Mouse (Mus musculus) MEL (cell line): Measurements from ENCODE around the gene Grtp1.

Source experiments
- CTCF ChIP-seq, 3 experiments: IDR thresholded peaks in 2 of 3; conservative IDR thresholded peaks in 1 of 3; 2 replicates each; pipeline ENCODE4 v1.5.1; 2011 to 2012; ENCODE audit warnings: low read length in 3 of 3, low read depth in 2 of 3, mild to moderate bottlenecking in 2 of 3, improper control_type of control experiment in 1 of 3, inconsistent platforms in 1 of 3, mixed read lengths in 1 of 3, moderate library complexity in 1 of 3; ENCODE audit not compliant: control insufficient read depth in 1 of 3, insufficient read depth in 1 of 3, poor library complexity in 1 of 3, severe bottlenecking in 1 of 3
- EP300 ChIP-seq, 2 experiments: IDR thresholded peaks; 2 replicates each; pipeline ENCODE4 v1.6.1; 2011; ENCODE audit warnings: improper control_type of control experiment in 2 of 2, low read length in 2 of 2, low read depth in 1 of 2, mild to moderate bottlenecking in 1 of 2
- HCFC1 ChIP-seq: IDR thresholded peaks from 2 replicates; pipeline ENCODE4 v1.6.1; 2012; ENCODE audit warnings: low read depth, mild to moderate bottlenecking, inconsistent platforms, low read length, improper control_type of control experiment, moderate library complexity
- JUND ChIP-seq: IDR thresholded peaks from 2 replicates; pipeline ENCODE4 v1.6.1; 2011; ENCODE audit warnings: low read depth, mild to moderate bottlenecking, improper control_type of control experiment, low read length
- MAX ChIP-seq: IDR thresholded peaks from 2 replicates; pipeline ENCODE4 v1.6.1; 2011; ENCODE audit warnings: low read length, improper control_type of control experiment
- POLR2A ChIP-seq, 2 experiments: IDR thresholded peaks; 2 replicates each; pipeline ENCODE4 v1.6.1; 2011 to 2012; ENCODE audit warnings: low read length in 2 of 2, mild to moderate bottlenecking in 2 of 2, control low read depth in 1 of 2, improper control_type of control experiment in 1 of 2, low read depth in 1 of 2, moderate library complexity in 1 of 2; ENCODE audit not compliant: control insufficient read depth in 1 of 2, insufficient read depth in 1 of 2, poor library complexity in 1 of 2
- POLR2AphosphoS2 ChIP-seq: IDR thresholded peaks from 2 replicates; pipeline ENCODE4 v1.6.1; 2011; ENCODE audit warnings: low read length, improper control_type of control experiment
- TAL1 ChIP-seq: IDR thresholded peaks from 2 replicates; pipeline ENCODE4 v1.6.1; 2012; ENCODE audit warnings: mild to moderate bottlenecking, inconsistent platforms, low read length, moderate library complexity, mixed read lengths
- USF1 ChIP-seq: IDR thresholded peaks from 2 replicates; pipeline ENCODE4 v1.6.1; 2014; ENCODE audit warnings: low read depth, mild to moderate bottlenecking, inconsistent platforms, low read length, improper control_type of control experiment, moderate library complexity
- ZMIZ1 ChIP-seq: IDR thresholded peaks from 2 replicates; pipeline ENCODE4 v1.6.1; 2012; ENCODE audit warnings: low read depth, mild to moderate bottlenecking, inconsistent platforms, low read length, improper control_type of control experiment, moderate library complexity

GRCm38 (mm10) chr8:13155358-13155757 lies 45.1 kb downstream of the Grtp1 start:
- no peak for TF ChIP-seq EP300 (IDR thresholded peaks at IDR 0.05; ENCODE audit: low read depth in 1 of 2, low read length in 2 of 2)
- no peak for TF ChIP-seq CTCF (IDR thresholded peaks at IDR 0.05 in 2 of 3, conservative IDR thresholded peaks at IDR 0.05 in 1 of 3; ENCODE audit: control insufficient read depth in 1 of 3, insufficient read depth in 1 of 3, low read depth in 2 of 3, low read length in 3 of 3, poor library complexity in 1 of 3, severe bottlenecking in 1 of 3)
- TF ChIP-seq POLR2A (IDR thresholded peaks at IDR 0.05; ENCODE audit: control insufficient read depth in 1 of 2, insufficient read depth in 1 of 2, low read depth in 1 of 2, low read length in 2 of 2, poor library complexity in 1 of 2): no peak
- no peak for TF ChIP-seq USF1
- no peak for TF ChIP-seq ZMIZ1
- TF ChIP-seq POLR2AphosphoS2: no peak
- no peak for TF ChIP-seq HCFC1
- no peak for TF ChIP-seq TAL1
- TF ChIP-seq MAX: no peak
- no peak for TF ChIP-seq JUND
